Mouse (Mus musculus): Measurements from ENCODE around the gene Cox7a2l.

The Cox7a2l gene

GRCm38 (mm10) chr17:83526624-83527532, 9.7 kb upstream of the Cox7a2l start:
- peak; percentile 29 for DNase-seq (ENCODE audit: inconsistent ontology term)

DNA sequence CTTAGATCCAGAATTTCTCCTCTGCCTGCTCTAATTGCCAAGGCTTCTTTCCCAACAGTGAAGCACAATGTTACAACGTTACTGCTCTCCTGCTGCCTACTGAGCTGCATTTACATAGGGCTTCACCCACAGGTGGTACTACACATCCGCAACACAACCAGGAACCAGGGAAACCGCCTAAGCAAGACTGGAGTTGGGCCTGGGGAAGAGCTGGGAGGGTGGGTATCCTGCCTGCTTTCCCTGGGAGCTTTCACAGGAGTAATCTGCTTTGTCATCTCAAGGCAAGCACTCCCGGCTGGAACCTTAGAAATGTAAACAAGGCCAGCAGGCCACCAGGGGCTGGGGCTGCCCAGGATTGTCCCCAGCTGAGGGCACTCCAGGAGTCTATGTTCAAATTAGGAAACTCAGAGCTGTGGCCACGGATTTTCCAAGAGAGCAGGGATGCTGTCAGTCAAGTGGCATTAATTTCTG, 9.0 kb upstream of the Cox7a2l start:
- DNase-seq (ENCODE audit: inconsistent ontology term): peak; percentile 52

- peak; percentile 60 for DNase-seq (ENCODE audit: inconsistent ontology term)
Observed at GRCm38 (mm10) chr17:83525596-83525995, 8.5 kb upstream of the Cox7a2l start.

- no peak for DNase-seq (ENCODE audit: inconsistent ontology term)
Observed at GRCm38 (mm10) chr17:83524753-83525152, 7.6 kb upstream of the Cox7a2l start.

DNA sequence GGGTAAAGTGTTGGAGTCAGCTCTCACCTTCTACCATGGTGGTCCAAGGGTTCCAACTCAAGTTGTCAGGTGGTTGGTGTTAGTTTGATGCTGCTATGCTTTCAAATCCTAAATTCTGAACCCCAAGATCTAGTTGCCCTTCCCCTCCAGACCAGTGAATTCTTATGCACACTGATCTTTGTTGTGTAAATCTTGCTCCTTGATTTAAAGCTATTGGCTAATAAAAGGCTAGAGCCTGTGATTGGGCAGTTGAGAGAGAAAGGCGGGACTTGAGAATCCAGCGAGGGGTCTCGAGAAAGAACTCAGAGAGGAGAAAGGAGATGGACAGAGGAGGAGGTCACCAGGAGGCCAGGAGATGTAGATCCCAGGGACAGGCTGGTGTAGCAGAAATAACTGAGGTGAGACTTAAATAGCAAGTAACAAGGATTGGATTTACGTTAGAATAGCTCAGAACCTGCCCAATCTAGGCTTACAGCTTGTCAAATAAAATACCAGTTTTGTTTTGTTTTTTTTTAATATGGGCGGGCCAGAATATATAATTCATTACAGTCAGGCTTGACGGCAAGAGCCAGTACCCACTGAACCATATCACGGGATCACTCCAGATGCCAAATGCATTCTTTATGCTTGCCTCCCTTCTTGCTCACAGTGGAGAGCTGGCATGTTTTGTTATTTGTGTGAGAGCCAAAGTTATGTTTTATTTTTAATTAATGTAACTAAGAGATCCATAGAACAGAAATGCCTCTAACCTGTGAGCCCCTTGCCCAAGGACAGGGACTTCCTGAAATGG, 5.7 kb upstream of the Cox7a2l start:
- no peak for DNase-seq (ENCODE audit: inconsistent ontology term)

DNA sequence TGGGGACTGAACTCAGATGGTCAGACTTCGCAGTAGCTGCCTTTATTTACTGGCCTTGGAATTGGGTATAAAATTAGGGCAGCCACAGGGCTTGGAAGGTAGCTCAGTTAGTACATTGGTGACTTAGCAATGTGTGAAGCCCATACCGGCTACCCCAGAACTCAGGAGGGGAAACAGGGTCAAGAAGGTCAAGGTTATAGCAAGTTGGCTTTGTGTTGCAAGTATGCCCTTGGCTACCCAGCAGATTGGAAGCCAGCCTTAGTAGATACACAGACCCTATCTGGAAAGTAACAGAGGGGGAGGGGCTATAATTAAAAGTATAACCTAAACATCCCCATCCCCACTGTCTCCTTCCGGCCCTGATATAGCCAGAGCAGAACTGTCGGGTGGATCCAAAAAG, 4.8 kb upstream of the Cox7a2l start:
- no peak for DNase-seq (ENCODE audit: inconsistent ontology term)

DNA sequence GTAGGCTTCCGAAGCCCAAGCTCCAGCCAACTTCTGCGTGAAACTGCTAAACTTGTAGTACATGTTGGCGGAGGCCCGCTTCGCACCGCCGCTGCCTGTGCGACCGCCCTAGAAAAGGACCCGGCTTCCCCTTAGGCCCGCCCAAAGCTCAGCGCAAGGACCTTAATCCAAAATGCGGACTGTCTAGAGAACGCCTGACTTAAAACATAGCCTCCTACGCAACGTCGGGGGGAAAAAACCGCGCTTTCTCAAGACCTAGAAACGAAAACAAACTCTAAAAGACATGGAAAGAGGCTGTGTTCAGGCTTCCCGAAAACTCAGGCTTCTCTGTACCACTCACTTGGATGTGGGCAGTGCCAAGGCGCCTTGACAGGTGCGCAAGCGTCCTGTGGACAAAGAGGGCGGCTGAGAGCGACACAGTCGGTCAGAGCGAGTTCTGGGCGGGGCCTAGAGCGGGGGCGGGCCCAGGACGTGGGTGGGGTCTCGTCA, 2.9 kb downstream of the Cox7a2l start:
- peak; percentile 95 for DNase-seq (ENCODE audit: inconsistent ontology term)

DNA sequence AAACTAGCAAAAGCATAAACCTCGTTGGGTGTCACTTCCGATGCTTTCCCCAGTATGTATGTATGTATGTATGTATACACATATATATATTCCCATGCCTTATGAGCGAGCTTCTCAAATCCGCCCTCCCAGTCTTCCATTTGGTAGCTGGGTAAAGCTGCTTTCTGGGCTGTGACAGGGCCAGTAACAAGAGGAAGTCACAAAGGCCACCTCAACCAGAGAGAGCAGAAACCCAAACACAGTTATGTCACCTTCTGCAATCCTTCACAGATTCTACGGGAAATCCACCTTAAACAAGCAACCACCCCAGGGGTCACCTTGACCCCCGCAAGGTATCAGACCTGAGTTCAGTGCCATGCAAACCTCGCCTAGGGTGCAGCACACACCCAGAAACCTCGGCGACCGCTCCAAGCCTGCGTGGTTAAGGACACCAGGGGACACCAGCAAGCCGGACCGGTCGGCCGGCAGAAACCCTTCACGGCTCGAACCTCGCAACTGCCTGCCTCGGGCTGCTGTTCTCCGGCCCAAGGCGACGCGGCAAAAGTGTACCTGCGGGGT, 3.4 kb downstream of the Cox7a2l start:
- no peak for DNase-seq (ENCODE audit: inconsistent ontology term)

DNA sequence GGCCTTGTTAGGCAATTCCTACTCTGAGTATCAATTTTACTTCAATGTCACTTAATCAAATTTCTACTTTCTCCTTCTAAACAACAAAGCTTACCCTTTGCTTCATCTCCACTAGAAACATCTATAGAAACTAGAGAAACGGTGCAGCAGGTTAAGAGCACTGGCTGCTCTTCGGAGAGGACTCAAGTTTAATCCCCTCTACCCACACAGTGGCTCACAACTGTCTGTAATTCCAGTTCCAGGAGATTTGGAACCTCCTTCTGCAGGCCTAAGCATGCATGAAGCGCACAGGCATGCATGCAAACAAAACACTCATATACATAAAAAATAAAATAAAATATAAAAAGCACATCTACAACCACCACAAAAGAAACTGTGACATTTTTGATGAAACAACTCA, 5.0 kb downstream of the Cox7a2l start:
- DNase-seq (ENCODE audit: inconsistent ontology term): no peak

- DNase-seq (ENCODE audit: inconsistent ontology term): no peak
Observed at GRCm38 (mm10) chr17:83503693-83504092, 13.4 kb downstream of the Cox7a2l start.

DNA sequence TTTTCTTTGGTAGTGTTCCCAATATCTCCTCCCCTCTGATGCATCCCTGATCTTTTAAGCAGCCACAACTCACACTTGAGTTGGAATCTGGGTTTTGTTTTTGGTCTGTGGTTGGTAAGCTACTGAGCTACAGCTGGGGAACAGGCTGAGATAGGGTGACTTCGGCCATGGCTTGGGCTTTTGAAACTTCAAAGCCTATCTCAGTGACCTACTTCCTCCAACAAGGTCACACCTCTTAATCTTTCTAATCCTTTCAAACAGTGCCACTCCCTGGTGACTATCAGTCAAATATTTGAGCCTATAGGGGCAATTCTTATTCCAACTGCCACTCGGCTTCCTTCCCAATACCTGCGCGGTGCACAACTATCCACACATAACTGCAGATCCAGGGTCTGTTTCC, 17.4 kb downstream of the Cox7a2l start:
- DNase-seq (ENCODE audit: inconsistent ontology term): no peak

DNA sequence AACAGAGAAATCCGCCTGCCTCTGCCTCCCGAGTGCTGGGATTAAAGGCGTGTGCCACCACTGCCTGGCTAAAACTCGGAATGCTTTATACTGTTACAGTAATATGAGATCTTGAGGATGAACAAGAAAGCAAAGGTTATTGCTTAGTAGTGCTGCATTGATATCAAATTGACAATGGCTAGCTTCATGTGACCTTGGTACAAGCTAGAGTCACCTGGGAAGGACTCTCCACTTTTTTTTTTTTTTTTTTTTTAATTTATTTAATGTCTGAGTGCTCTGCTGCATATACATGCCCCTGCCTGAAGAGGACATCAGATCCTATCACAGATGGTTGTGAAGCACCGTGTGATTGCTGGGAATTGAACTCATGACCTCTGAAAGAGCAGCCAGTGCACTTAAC, 18.2 kb downstream of the Cox7a2l start:
- DNase-seq (ENCODE audit: inconsistent ontology term): no peak

DNA sequence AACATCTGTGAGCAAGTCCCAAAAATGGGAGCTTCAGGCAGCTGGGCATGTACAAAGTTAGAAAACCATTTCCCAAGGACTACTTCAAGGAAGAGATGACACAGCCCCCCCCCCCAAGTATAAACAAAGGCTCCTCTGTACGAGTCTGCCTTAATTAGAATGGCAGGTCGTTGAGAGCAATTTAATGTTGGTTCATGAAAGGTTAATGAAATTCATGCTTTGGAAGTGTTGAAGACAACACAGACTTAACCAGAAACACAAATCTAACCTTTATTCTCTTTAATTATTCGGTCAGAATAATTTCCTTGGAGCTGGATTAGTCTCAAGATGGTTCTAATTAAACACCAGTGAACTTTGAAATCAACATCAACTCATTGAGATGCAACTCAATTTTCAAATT, 29.4 kb downstream of the Cox7a2l start:
- DNase-seq (ENCODE audit: inconsistent ontology term): peak; percentile 48

- no peak for DNase-seq (ENCODE audit: inconsistent ontology term)
Observed at GRCm38 (mm10) chr17:83483784-83484183, 33.3 kb downstream of the Cox7a2l start.

GRCm38 (mm10) chr17:83482817-83483536, 34.2 kb downstream of the Cox7a2l start:
- DNase-seq (ENCODE audit: inconsistent ontology term): no peak

GRCm38 (mm10) chr17:83481551-83481950, 35.6 kb downstream of the Cox7a2l start:
- no peak for DNase-seq (ENCODE audit: inconsistent ontology term)

DNA sequence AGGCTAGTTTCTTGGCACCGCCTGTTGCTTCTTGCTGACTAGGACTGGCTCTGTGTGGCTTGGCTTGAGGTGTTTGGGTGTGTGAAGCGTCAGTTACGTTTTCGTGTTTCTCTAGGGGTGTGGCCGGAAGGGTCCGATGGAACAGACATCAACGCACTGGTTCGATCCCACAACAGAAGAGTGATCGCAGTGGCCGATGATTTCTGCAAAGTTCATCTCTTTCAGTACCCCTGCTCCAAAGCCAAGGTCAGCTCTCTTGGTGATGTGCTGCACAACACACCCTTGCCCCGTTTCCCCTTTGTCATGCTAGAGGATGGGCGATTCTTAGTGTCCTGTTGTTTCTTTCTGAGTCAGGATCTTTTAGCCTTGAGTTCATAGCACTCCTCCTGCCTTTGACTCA, 40.0 kb downstream of the Cox7a2l start:
- no peak for DNase-seq (ENCODE audit: inconsistent ontology term)

DNA sequence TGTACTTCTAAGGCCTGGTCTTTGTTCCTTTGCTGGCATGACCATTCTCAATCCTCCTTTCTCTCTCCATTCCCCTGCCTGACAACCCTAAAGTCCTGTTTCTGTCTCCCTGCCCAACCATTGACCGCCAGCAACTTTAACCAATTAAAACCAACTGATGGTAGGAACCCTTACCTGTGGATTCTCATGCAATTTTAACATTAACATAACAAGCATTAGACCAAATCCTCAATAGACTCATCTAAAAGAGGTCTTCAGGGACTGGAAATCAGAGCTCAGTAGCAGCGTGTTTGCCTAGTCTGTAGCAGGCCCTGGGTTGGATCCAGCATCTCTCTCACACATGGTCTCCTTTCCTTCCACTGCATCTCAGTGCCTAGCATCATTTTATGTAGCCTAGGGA, 47.5 kb downstream of the Cox7a2l start:
- DNase-seq (ENCODE audit: inconsistent ontology term): no peak

DNA sequence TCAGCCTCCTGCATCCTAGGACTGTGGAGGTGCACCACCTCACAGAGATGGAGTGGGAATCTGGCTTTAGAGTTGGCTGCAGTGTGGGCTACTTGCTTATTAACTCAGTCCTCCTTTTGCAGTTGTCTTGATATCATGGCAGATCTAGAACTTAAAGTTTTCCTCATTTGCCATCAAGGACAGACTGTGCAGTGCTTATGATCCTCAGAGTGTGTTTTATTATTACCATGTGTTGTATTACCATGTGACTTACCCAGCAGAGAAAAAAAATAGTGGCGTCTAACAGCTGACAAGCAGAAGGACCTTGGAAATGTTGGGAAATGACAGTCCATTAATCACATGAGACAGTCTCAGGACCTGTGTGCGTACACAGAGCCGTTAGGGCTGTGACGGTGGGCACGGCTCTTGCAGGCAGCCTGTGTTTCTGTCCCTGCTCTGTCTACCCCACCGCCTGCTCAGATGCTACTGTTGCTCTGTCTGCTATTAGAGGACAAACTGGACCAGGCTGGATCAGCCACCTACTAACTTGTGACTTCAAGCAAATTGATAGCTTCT, 50.4 kb downstream of the Cox7a2l start:
- no peak for DNase-seq (ENCODE audit: inconsistent ontology term)

GRCm38 (mm10) chr17:83465969-83466368, 51.2 kb downstream of the Cox7a2l start:
- DNase-seq (ENCODE audit: inconsistent ontology term): no peak

DNA sequence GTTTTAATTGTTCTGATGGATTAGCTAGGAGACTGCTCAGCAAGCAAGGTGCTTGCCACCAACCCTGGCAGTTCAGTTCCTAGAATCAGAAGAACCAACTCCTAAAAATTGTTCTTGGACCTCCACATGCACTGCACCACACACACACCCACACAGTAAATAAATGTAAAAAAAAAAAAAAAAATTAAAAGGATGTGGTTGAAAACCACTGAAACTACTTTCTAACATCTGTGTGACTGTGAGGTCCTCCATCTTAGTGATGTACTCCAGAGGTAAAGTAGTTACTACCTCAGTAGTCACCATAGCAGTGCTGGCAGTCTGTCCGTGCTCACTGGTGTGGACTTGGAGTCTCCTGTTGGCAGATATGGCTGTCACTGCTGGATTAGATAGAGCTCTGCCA, 59.9 kb downstream of the Cox7a2l start:
- no peak for DNase-seq (ENCODE audit: inconsistent ontology term)

All from Muller cell, postnatal 12 days (primary cell).